In genomic region chrX:142600782-142601181, GRCm38 (mm10) we compare ENCODE assay signal across 30 mouse cellular contexts.
"Had no signal": no experiment of that assay in that cellular context is flagged by ENCODE, and none has a peak within 500 bp of the region (broad histone marks: within the 10 kb centered on the region; RNA-seq: fewer than 3 reads in every experiment).

No protein-coding gene starts in this region.

- H3K9ac ChIP-seq: limb, embryonic 12.5 days; limb, embryonic 13.5 days; limb, embryonic 15.5 days; liver, embryonic 12.5 days; liver, embryonic 13.5 days; liver, embryonic 14.5 days; liver, embryonic 15.5 days; liver, postnatal 0 days; lung, embryonic 14.5 days; lung, embryonic 15.5 days; midbrain, embryonic 12.5 days; midbrain, embryonic 13.5 days; midbrain, embryonic 15.5 days; neural tube, embryonic 12.5 days had no signal

- ATAC-seq: liver, embryonic 12.5 days; liver, postnatal 0 days; lung, postnatal 0 days; midbrain, embryonic 13.5 days; midbrain, embryonic 15.5 days had no signal

- H3K36me3 ChIP-seq: limb, embryonic 12.5 days; limb, embryonic 13.5 days; limb, embryonic 15.5 days; liver, embryonic 12.5 days; liver, embryonic 13.5 days; liver, embryonic 15.5 days; lung, embryonic 15.5 days; midbrain, embryonic 10.5 days; midbrain, embryonic 12.5 days; midbrain, embryonic 13.5 days; midbrain, embryonic 15.5 days; neural tube, embryonic 12.5 days had no signal

- DNase-seq: left cerebral cortex, postnatal 4 days; liver; liver, embryonic 13.5 days; liver, postnatal 0 days; lung, adult 18-20 months; lung, adult 2 months; lung, embryonic 14.5 days; lung, postnatal 10 days; lung, postnatal 14 days; lung, postnatal 36 days; lung, postnatal 4 days; midbrain, embryonic 14.5 days had no signal

- H3K4me2 ChIP-seq: limb, embryonic 12.5 days; limb, embryonic 13.5 days; limb, embryonic 15.5 days; liver, embryonic 11.5 days; liver, embryonic 12.5 days; liver, embryonic 13.5 days; liver, embryonic 15.5 days; lung, embryonic 14.5 days; lung, embryonic 15.5 days; midbrain, embryonic 11.5 days; midbrain, embryonic 12.5 days; midbrain, embryonic 13.5 days; midbrain, embryonic 15.5 days; neural tube, embryonic 12.5 days had no signal

- H3K27me3 ChIP-seq: liver, embryonic 12.5 days; liver, embryonic 15.5 days; lung, embryonic 15.5 days; midbrain, embryonic 15.5 days; neural tube, embryonic 12.5 days had no signal

- H3K4me3 ChIP-seq: limb, embryonic 12.5 days; limb, embryonic 13.5 days; limb, embryonic 15.5 days; liver, embryonic 12.5 days; liver, embryonic 13.5 days; liver, embryonic 15.5 days; lung, embryonic 15.5 days; megakaryocyte, embryonic 14.5 days; midbrain, embryonic 10.5 days; midbrain, embryonic 12.5 days; midbrain, embryonic 13.5 days; midbrain, embryonic 15.5 days; myocyte; neural tube, embryonic 12.5 days had no signal

- H3K4me1 ChIP-seq: limb, embryonic 12.5 days; limb, embryonic 13.5 days; limb, embryonic 15.5 days; liver, embryonic 12.5 days; liver, embryonic 13.5 days; liver, embryonic 15.5 days; lung, embryonic 15.5 days; midbrain, embryonic 10.5 days; midbrain, embryonic 12.5 days; midbrain, embryonic 13.5 days; midbrain, embryonic 15.5 days; neural tube, embryonic 12.5 days had no signal

- H3K9me3 ChIP-seq: limb, embryonic 12.5 days; limb, embryonic 13.5 days; limb, embryonic 15.5 days; liver, embryonic 12.5 days; liver, embryonic 13.5 days; liver, embryonic 15.5 days; lung, embryonic 15.5 days; megakaryocyte, embryonic 14.5 days; midbrain, embryonic 10.5 days; midbrain, embryonic 12.5 days; midbrain, embryonic 13.5 days; midbrain, embryonic 15.5 days; neural tube, embryonic 12.5 days had no signal

- H3K27ac ChIP-seq: limb, embryonic 12.5 days; limb, embryonic 13.5 days; limb, embryonic 15.5 days; liver, embryonic 12.5 days; liver, embryonic 13.5 days; liver, embryonic 14.5 days; liver, embryonic 15.5 days; lung, embryonic 15.5 days; macrophage; midbrain, embryonic 10.5 days; midbrain, embryonic 12.5 days; midbrain, embryonic 13.5 days; midbrain, embryonic 15.5 days; neural tube, embryonic 12.5 days had no signal
